Mouse (Mus musculus): ENCODE data around the gene Oscp1.

Gene Oscp1

DNA sequence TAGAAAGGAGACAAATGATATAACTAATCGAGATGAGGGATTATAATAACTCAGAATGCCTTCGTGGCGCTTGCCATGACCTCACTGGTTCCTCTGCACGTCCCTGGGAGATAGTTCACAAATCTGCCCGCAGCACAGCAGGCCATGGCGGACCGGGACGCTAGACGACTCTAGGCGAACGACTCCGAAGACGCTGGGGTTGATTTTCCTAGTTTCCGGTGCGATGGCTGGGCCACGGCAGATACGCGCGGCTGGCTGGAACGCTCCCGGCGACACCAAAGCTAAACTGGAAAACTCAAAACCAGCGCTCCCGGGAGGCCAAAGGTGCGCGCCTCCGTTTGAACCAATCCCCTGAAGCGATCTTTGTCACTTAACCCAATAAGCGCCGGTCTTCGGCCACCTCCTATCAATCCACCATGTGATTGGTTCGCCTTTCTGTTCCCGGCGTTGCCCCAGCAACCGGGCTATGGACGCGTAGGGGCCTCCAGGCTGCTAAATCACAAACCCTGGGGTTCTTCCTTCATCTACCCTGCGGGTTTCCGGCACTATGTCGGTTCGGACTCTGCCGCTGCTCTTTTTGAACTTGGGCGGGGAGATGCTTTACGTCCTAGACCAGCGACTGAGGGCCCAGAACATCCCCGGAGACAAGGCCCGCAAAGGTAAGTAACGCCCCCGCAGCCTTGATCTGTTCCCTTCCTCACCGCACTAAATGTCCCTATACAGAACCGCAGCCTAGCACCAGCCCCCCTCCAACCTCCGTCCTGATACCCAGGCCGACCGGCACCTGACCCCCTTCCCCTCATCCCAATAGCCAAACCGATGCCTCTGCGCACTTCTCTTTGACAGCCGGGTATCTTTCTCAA lies at the start of gene Oscp1:
Oscp1 (plus strand) TSS at position 432 of the 863 bp plus-strand sequence.
- peak; percentile 94 for DNase-seq (ENCODE audit: low read depth, low spot score)

DNA sequence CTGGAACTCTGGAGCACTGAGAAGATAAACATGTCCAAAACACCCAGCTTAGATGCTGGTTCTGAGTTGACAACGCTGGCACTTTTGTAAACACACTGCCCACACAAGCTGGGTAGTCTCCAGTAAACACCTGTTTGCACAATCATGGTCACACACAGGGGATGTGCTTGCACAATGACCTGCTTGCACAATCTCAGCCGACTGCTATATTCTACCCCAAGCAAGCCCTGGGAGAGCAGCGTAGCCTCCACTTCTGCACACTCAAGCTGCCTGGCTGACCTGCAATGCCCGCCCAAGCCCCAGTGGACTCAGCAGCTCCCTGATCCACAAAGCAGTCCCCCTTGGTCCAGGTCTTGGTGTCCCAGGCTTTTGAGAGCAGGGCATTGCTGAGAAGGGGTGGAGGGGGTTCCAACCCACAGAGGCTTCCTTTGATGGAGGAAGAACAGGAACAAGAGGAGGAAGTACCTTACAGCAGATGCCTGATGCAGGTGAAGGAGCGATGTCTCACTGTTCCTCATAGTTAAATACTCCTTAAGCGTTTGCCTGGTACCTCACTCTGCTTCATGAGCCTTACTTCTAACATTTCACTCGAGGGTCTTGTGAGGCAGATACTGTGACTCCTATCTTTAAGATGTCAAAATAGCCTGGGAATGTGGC lies 40.6 kb upstream of the Oscp1 start:
- no peak for DNase-seq (ENCODE audit: low read depth, low spot score)

- DNase-seq (ENCODE audit: low read depth, low spot score): no peak
Observed at GRCm38 (mm10) chr4:126018966-126019538, 39.3 kb upstream of the Oscp1 start.

GRCm38 (mm10) chr4:126024303-126024900 lies 34.0 kb upstream of the Oscp1 start, which contains the start of gene Csf3r:
TSS of gene Csf3r (plus strand) at chr4:126024550.
- no peak for DNase-seq (ENCODE audit: low read depth, low spot score)

- no peak for DNase-seq (ENCODE audit: low read depth, low spot score)
Observed at GRCm38 (mm10) chr4:126025801-126026200, 32.6 kb upstream of the Oscp1 start.

GRCm38 (mm10) chr4:126027980-126028379 lies 30.4 kb upstream of the Oscp1 start:
- no peak for DNase-seq (ENCODE audit: low read depth, low spot score)

- no peak for DNase-seq (ENCODE audit: low read depth, low spot score)
Observed at GRCm38 (mm10) chr4:126029042-126029441, 29.3 kb upstream of the Oscp1 start.

GRCm38 (mm10) chr4:126030705-126031104 lies 27.7 kb upstream of the Oscp1 start:
- no peak for DNase-seq (ENCODE audit: low read depth, low spot score)

DNA sequence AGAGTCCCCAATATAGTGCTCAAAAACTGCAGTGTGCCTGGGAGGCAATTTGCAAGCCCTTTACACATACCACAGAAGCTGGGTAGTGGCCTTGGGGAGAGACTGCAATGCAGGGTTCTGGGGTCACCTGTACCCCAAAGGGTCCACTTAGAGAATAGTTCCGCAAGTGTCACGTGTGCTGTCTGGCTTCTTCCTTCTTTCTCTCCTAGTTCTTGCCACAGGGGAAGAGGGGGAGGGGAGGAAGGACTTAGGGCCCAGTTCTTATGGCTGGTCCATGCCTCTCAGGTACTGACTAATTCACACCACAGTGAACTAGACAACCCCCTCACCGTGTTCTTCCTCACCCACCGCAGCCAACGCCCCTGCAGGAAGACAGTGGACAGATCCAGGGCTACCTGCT lies 23.0 kb upstream of the Oscp1 start:
- DNase-seq (ENCODE audit: low read depth, low spot score): no peak

DNA sequence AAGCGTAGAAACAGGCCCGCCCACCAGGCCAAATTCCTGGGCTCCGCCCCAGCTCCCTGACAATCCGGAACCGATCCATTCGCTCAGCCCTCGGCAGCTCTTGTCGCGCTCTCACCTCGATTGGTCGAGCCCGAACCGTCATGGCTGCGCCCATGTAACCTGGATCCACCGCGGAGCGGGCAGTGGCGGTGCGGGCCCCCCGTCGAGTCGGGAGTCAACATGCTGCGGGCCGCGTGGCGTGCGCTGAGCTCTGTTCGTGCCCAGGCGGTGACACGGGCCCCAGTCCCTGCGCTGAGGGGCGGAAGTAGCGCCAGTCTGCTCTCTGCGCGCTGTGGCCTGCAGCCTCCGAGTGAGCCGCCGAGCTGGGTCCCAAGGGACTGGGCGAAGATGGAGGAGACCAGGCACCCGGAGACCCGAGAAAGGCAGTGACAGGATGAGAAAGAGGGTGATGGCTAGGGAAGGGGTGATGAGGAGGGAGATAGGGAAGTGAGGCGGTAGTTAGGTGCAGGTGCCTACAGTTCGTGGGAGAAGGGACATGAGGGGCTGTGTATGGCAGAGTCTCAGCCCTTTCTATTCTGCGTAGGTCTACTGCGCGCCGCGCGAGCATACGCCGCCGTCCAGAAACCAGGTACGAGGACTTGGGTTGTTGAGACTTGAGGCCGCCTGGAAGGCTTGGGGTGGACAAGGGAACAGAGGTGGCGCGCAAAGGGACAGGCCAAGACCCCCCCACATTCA lies 11.3 kb upstream of the Oscp1 start, which contains the start of gene Mrps15:
Mrps15 (plus strand) TSS at position 75 of the 735 bp plus-strand sequence.
- peak; percentile 91 for DNase-seq (ENCODE audit: low read depth, low spot score)

DNA sequence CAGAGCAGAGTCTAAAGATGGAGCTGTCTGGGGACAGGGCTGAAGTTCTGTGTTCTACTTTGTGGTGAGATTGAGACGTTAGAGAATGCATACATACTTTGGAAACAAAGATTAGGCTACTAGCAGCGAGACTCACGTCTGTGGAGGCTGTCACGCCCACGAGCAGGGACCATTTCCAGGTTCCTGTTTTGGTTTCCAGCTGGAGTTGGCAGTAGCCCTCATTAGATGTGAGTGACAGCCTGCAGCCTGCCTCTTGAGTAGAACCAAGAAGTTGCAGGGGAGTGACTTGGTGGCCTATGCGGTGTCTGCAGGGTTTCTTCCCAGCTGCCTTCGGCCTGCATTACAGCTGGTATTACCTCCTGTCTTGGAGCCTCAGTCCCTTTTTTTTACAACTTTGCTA lies 6.7 kb upstream of the Oscp1 start:
- DNase-seq (ENCODE audit: low read depth, low spot score): no peak

- no peak for DNase-seq (ENCODE audit: low read depth, low spot score)
Observed at GRCm38 (mm10) chr4:126057207-126058133, 895 bp upstream of the Oscp1 start.

DNA sequence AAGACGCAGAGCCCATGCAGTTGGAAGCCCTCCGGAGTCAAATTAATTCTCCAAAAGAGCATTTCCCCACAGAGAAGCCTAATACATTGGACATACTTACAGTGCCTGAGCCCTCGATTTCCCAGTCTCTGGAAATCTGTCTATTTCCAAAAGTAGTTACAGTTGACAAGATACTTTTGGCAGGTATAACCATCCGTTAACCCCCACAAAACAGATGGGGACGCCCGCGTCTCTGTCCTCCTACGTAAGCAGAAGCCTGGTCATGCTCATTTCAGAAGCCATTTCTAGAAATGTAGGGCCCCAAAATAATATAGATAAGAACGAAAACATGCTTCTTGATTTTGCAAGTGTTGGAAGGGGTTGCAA lies 615 bp downstream of the Oscp1 start:
- no peak for DNase-seq (ENCODE audit: low read depth, low spot score)

DNA sequence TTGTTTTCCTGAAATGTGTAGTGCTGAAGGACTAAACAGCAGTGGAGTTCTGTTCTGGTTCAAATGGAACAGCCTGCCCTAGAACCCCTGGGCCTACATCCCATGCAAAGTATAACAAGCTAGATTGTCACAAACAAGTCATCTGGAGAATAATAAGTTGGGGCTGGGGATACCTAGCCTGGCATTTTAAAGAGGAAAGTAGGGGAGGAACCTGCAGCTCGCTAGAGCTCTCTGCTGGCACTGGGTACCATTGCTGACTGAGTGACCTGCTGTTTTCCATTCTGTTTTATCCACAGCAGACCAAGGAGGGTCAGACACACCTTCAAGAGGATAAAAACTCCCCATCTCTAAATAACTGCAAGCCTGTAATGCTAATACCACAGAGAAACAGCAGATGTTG lies 4.5 kb downstream of the Oscp1 start:
- DNase-seq (ENCODE audit: low read depth, low spot score): peak; percentile 49

GRCm38 (mm10) chr4:126065241-126065640 lies 6.9 kb downstream of the Oscp1 start:
- DNase-seq (ENCODE audit: low read depth, low spot score): no peak

GRCm38 (mm10) chr4:126067401-126068077 lies 9.2 kb downstream of the Oscp1 start:
- no peak for DNase-seq (ENCODE audit: low read depth, low spot score)

GRCm38 (mm10) chr4:126068842-126069241 lies 10.5 kb downstream of the Oscp1 start:
- no peak for DNase-seq (ENCODE audit: low read depth, low spot score)

- DNase-seq (ENCODE audit: low read depth, low spot score): no peak
Observed at GRCm38 (mm10) chr4:126077833-126078232, 19.5 kb downstream of the Oscp1 start.

GRCm38 (mm10) chr4:126079266-126079665 lies 20.9 kb downstream of the Oscp1 start:
- DNase-seq (ENCODE audit: low read depth, low spot score): no peak

DNA sequence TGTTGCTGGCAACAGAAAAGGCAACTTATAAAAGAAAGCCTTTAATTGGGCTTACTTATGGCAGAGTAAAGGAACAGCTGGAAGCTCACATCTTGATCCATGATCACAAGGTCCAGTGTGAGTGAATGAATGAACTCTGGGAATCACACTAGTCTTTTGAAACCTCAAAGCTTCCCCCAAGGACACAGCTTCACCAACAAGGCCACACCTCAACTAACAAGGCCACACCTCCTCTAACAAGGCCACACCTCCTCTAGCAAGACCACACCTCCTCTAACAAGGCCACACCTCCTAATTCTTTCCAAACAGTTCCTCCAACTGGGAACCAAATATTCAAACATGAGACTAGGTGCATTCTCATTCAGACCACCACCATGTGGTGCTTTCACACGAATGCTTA lies 23.2 kb downstream of the Oscp1 start:
- no peak for DNase-seq (ENCODE audit: low read depth, low spot score)
